Mouse (Mus musculus): ENCODE results near the gene Htr6. TPM values are rescaled to one million over a fixed set of nuclear protein-coding genes. Genes with fewer than 3 reads are reported as not detected.

Gene Htr6
- 1 to 10 TPM; 6.5 to 7.6 TPM for total RNA-seq (2021)
- long read RNA-seq, partial matches to known transcripts = 0 of 2 reads
- long read RNA-seq, other reads (novel, unspliced or antisense) = 0 of 2 reads

GRCm38 (mm10) chr4:139075041-139075711, at the start of gene Htr6:
Gene Htr6, minus strand, starts transcription at chr4:139075570.
- DNase-seq (ENCODE audit: low spot score in 2 of 2) = no peak

GRCm38 (mm10) chr4:139124940-139125339, 49.6 kb upstream of the Htr6 start:
- DNase-seq (ENCODE audit: low spot score in 2 of 2) = no peak

GRCm38 (mm10) chr4:139122557-139122956, 47.2 kb upstream of the Htr6 start:
- no peak for DNase-seq (ENCODE audit: low spot score in 2 of 2)

DNA sequence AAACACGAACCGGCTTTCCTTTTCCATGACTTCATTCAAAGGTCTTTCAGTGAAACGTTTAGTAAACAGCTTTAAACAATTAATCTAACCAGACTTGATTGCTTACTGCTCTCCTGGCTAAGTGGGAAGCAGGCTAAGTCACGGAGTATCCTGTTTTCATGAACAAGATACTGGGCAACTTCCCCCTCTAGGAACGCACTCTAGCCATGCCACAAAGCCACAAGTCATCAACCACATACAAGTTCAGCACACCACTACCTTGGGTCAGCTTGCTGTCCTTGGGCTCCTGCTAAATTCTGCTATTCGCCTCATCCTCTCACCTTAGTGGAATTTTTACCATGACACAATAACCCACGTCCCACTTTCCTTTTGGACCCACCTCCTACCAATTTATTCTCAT, 45.6 kb upstream of the Htr6 start:
- DNase-seq (ENCODE audit: low spot score in 2 of 2) = no peak

- DNase-seq (ENCODE audit: low spot score in 2 of 2) = no peak
Observed at GRCm38 (mm10) chr4:139120281-139120814, 45.0 kb upstream of the Htr6 start.

DNA sequence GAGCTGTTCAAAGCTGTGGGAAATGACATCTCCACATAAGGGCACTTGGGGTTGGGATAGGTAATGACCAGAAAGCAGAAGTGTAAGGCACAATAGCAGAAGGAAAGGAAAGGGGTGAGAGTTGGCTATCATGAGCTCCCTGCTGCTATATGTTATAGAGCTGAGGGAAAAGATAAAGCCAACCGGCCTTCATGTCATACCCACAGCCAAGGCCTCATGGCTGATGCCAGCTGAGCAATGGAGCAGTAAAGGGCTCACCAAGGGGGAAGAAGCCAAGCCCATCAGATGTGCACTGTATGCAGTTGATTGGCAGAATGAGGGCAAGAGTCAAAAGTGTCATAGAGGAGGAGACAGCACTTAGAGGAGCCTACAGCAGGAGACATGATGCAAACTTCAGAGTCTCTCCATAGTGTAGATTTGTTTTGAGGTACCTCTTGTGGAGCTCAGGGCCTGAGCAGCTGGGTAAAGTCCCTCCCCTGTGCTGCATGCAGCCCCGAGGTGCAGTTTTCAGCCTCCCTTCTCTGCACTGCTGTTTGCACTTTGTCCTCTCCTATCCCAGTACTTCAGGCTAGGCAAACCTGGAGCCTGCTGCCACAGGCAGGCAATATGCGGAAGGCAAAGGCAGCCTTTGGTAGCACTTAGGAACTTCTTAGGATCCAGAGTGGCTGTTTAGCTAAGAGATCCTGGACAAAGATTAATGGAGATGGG, 41.1 kb upstream of the Htr6 start:
- no peak for DNase-seq (ENCODE audit: low spot score in 2 of 2)

DNA sequence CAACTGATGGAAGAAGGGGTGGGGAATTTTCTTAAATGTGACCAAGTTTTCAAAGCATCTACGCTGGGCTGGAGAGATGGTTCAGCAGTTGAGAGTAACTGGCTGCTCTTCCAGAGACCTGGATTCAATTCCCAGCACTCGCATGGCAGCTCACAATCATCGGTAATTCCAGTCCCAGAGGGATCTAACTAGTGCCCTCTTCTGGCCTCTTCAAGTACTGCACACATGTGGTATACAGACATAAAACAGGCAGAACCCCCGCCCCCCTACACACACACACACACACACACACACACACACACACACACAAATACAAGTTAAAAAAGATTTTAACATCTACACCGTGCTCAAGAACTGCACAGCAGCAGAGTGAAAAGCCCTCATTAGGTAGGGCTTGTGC, 40.4 kb upstream of the Htr6 start:
- DNase-seq (ENCODE audit: low spot score in 2 of 2) = no peak

- DNase-seq (ENCODE audit: low spot score in 2 of 2) = no peak
Observed at GRCm38 (mm10) chr4:139112482-139112881, 37.1 kb upstream of the Htr6 start.

GRCm38 (mm10) chr4:139111421-139111820, 36.1 kb upstream of the Htr6 start:
- DNase-seq (ENCODE audit: low spot score in 2 of 2) = no peak

DNA sequence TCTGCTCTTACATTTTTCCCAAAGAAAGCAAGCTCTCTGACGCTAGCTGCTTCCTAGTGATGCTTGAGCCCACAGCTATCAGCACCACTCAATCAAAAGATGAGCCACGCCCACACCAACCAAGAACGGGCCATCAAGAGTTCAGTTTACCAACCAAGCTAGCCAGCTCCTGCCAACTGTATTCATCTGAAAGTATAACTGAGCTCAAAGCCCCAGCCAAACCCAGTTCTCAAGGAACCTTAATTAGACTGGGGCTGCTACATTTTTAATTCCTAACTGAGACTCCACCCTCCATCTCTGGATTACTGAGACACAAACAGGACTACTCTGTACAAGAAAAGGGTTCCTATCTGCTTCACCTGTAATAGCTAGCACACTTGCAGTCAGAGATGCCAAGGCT, 35.5 kb upstream of the Htr6 start:
- DNase-seq (ENCODE audit: low spot score in 2 of 2) = no peak

DNA sequence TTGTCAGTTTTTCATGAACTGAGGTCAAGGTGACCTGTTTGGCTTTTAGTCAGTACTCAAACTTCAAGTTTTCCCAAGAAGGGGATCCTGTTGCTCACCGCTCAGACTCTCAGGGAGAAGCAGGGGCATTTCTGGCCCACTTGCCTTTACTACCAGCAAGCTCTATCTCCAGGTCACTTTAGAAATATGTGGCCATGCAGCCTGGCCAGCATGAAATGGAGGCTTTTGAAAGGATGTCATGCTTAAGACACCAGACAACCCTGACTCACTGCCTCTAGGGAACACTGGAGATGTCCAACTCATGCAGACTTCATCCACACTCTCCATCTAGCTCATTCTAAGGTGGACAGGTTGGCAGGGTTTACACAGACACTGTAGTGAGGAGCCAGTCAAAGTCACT, 30.1 kb upstream of the Htr6 start:
- DNase-seq (ENCODE audit: low spot score in 2 of 2) = no peak

DNA sequence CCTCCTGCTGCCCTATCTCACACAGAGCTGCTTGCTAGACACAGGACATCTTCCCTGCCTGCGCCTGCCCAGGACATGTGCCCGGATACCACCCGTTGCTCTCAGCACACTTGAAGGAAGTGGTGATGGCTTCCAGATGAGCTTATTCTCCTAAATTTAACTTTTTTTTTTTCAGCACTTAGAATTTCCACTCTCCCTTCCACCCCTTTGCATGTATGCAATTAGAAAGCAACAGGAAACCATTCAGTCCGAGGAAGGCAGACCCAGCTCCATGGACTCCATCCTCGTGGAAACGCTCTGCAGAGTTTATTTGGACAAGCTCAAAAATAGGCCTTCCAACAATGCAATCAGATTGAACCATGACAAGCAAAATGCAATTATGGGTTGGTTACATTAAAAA, 26.2 kb upstream of the Htr6 start:
- DNase-seq (ENCODE audit: low spot score in 2 of 2) = no peak

- DNase-seq (ENCODE audit: low spot score in 2 of 2) = no peak
Observed at GRCm38 (mm10) chr4:139100326-139100725, 25.0 kb upstream of the Htr6 start.

- no peak for DNase-seq (ENCODE audit: low spot score in 2 of 2)
Observed at GRCm38 (mm10) chr4:139096201-139096600, 20.8 kb upstream of the Htr6 start.

- DNase-seq (ENCODE audit: low spot score in 2 of 2) = no peak
Observed at GRCm38 (mm10) chr4:139095406-139095805, 20.0 kb upstream of the Htr6 start.

DNA sequence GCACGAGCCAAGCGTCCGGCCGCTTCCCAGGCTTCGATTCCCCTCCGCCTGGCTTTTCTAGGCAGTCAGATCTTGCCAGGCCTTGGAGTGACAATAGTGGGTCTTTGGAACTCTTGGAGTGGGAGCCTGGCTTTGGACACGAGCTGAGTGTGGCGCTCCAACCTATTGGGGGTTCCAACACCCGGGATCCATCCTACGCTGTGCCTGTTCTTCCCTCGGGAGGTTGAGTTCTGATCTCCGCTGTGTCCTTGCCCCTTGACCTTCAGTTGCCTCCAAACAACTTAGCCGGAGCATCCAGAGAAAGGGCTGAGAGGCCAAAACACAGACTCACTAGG, 17.8 kb upstream of the Htr6 start:
- DNase-seq (ENCODE audit: low spot score in 2 of 2) = no peak

DNA sequence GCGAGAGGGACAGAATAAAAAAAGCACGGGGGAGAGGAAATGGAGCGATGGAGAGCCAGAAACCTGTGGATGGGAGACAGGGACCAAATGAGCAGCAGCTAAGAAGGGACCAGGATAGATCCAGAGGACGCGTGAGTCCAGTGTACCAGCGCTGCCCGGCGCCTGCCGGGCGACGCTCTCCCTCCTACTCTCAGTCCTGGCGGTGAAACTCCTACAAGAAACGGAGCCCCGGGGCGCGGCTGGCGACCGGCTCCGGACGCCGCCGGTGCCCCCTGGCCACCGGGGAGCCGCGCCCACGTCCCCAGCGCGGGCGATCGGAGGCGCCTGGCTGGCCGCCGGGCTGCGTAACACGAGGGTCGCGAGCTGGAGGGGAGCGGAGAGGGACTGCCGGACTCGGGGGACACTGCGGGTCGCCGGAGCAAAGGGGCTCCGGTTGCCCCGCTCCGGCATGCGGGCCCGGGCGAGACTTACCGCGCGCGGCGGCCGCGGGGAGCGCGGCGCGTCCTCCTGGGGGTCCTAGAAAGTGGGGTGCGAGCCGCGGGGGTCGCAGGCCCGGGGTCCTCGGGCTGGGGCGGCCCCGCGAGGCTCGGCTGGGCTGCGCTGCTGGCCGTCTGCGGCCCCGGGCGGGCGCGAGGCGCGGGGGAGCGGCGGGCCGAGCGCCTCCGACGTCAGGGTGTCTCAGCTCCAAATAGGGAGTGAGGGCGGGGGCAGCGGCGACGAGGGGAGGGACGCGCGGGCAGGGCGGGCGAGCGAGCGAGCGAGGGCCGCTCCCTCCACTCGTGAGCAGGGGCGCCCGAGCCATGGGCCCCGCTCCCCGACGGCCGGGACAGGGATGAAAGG, 17.2 kb upstream of the Htr6 start, which contains the start of gene Nbl1:
Gene Nbl1, minus strand, starts transcription at position 638 of the 840 bp plus-strand sequence.
- DNase-seq (ENCODE audit: low spot score in 2 of 2) = no peak

- DNase-seq (ENCODE audit: low spot score in 2 of 2) = no peak
Observed at GRCm38 (mm10) chr4:139091478-139092355, 16.3 kb upstream of the Htr6 start.

DNA sequence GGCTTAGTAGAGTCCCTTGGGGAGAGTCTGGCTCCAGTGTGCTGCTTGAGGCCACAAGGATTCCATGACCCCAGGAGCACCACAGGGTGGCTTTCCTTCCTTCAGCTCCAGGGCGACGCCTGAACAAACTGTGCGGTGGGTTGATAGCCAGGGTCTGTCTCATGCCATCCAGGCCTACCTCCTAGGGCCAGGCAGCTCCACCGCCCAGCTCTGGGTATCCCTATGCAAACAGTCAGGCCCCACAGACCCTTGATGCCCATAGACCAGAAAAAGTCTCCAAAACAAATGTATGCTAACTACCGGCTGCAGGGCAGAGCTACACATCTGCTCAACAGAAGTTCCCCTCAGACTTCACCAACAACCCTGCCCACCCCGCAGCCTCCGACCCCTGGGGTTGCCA, 15.7 kb upstream of the Htr6 start:
- no peak for DNase-seq (ENCODE audit: low spot score in 2 of 2)

GRCm38 (mm10) chr4:139090303-139090940, 15.1 kb upstream of the Htr6 start:
- DNase-seq (ENCODE audit: low spot score in 2 of 2) = no peak
